Mouse (Mus musculus) liver, embryonic 12.5 days (tissue): Measurements from ENCODE around the gene Itgad. TPM values are rescaled to one million over a fixed set of nuclear protein-coding genes. Genes with fewer than 3 reads are reported as not detected.
A peak's percentile ranks its signal among the peaks of the same experiment; 100 is the strongest.

Source experiments
- ATAC-seq: fragments of 200-750 bp; cut with Nextera tagmentation; 2 replicates; pipeline ENCODE4 v1.8.0; 2017; ENCODE audit warnings: moderate number of reproducible peaks, mild to moderate bottlenecking, moderate library complexity
- H3K27ac ChIP-seq: fragments of 300-500 bp; sonication (generic); 2 replicates; pipeline ENCODE4 v1.5.1; 2016; ENCODE audit warnings: mild to moderate bottlenecking
- H3K27me3 ChIP-seq: fragments of 300-500 bp; sonication (generic); replicated peaks from 2 replicates; pipeline ENCODE4 v1.6.1; 2016; ENCODE audit warnings: mild to moderate bottlenecking, moderate library complexity
- H3K36me3 ChIP-seq: fragments of 300-500 bp; sonication (generic); 2 replicates; pipeline ENCODE4 v1.6.1; 2016; ENCODE audit warnings: mild to moderate bottlenecking, moderate library complexity
- H3K4me1 ChIP-seq: fragments of 300-500 bp; sonication (generic); 2 replicates; pipeline ENCODE4 v1.6.1; 2016
- H3K4me2 ChIP-seq: fragments of 300-500 bp; sonication (generic); 2 replicates; pipeline ENCODE4 v1.6.1; 2016; ENCODE audit warnings: mild to moderate bottlenecking, moderate library complexity
- H3K4me3 ChIP-seq: fragments of 300-500 bp; sonication (generic); 2 replicates; pipeline ENCODE4 v1.5.1; 2016; ENCODE audit warnings: mild to moderate bottlenecking, moderate library complexity
- H3K9ac ChIP-seq: fragments of 300-500 bp; sonication (generic); 2 replicates; pipeline ENCODE4 v1.6.1; 2016; ENCODE audit warnings: mild to moderate bottlenecking, moderate library complexity
- H3K9me3 ChIP-seq: fragments of 300-500 bp; sonication (generic); replicated peaks from 2 replicates; pipeline ENCODE4 v1.6.1; 2016; ENCODE audit warnings: mild to moderate bottlenecking, moderate library complexity
- WGBS: fragments of 180-500 bp; shearing (Covaris S2); methylation state at CpG from one replicate; pipeline ENCODE4 v1.1.7; 2016; ENCODE audit not compliant: insufficient replicate concordance; 5-methylcytosine and 5-hydroxymethylcytosine counted together
- polyA plus RNA-seq: library from polyadenylated mRNA; unstranded; fragments of >200 nt; fragmentation: Nextera tagmentation; extraction: Ambion mirVana; gene quantifications from 2 replicates; pipeline ENCODE4 v1.2.1, GENCODE M21; 2016

The Itgad gene
- polyA plus RNA-seq, 1 experiment from 2014 or later: not detected

GRCm38 (mm10) chr7:128247443-128247842 is 93.3 kb downstream of the Itgad start:
- Histone ChIP-seq H3K36me3 (peaks cover 29% of the 10 kb centered on the region), H3K4me3 (peak overlapping the region; percentile 59), H3K4me1 (peaks cover 31% of the 10 kb centered on the region), H3K9me3 (no peaks in the 10 kb centered on the region), H3K27me3 (peaks cover 39% of the 10 kb centered on the region), H3K27ac (peak overlapping the region; percentile 63), H3K4me2 (peak overlapping the region; percentile 78), H3K9ac (peak overlapping the region; percentile 72)
- peak; percentile 84 for ATAC-seq
- WGBS: 2% methylated on average over 13 of the region's 13 CpGs

- H3K4me1 ChIP-seq: peaks cover 35% of the 10 kb centered on the region
- H3K9ac ChIP-seq: no peak overlapping the region
- WGBS: 78% methylated on average over 10 of the region's 10 CpGs
- H3K27me3 ChIP-seq: peaks cover 49% of the 10 kb centered on the region
- no peaks in the 10 kb centered on the region for H3K9me3 ChIP-seq
- peak overlapping the region; percentile 78 for H3K4me2 ChIP-seq
- no peak overlapping the region for H3K27ac ChIP-seq
- H3K4me3 ChIP-seq: no peak overlapping the region
- no peak for ATAC-seq
- peaks cover 24% of the 10 kb centered on the region for H3K36me3 ChIP-seq
Measured at GRCm38 (mm10) chr7:128248081-128249042, 94.2 kb downstream of the Itgad start.

GRCm38 (mm10) chr7:128249998-128250397 is 95.8 kb downstream of the Itgad start:
- Histone ChIP-seq H3K9ac (no peak overlapping the region), H3K27ac (no peak overlapping the region), H3K4me2 (no peak overlapping the region), H3K4me1 (peaks cover 35% of the 10 kb centered on the region), H3K9me3 (no peaks in the 10 kb centered on the region), H3K4me3 (no peak overlapping the region), H3K36me3 (peaks cover 15% of the 10 kb centered on the region), H3K27me3 (peaks cover 58% of the 10 kb centered on the region)
- no peak for ATAC-seq
- 57% methylated on average over 5 of the region's 5 CpGs for WGBS

GRCm38 (mm10) chr7:128251946-128252345 is 97.8 kb downstream of the Itgad start:
- H3K27ac ChIP-seq: no peak overlapping the region
- no peak for ATAC-seq
- H3K9ac ChIP-seq: no peak overlapping the region
- no peak overlapping the region for H3K4me2 ChIP-seq
- H3K4me3 ChIP-seq: no peak overlapping the region
- 67% methylated on average over 12 of the region's 12 CpGs for WGBS
- no peaks in the 10 kb centered on the region for H3K9me3 ChIP-seq
- peaks cover 55% of the 10 kb centered on the region for H3K27me3 ChIP-seq
- peaks cover 24% of the 10 kb centered on the region for H3K4me1 ChIP-seq
- H3K36me3 ChIP-seq: peaks cover 12% of the 10 kb centered on the region; the same call in 1 of the 2 replicates

GRCm38 (mm10) chr7:128252609-128253008 is 98.4 kb downstream of the Itgad start:
- peaks cover 18% of the 10 kb centered on the region for H3K4me1 ChIP-seq
- no peak for ATAC-seq
- peaks cover 12% of the 10 kb centered on the region; the same call in 1 of the 2 replicates for H3K36me3 ChIP-seq
- H3K27ac ChIP-seq: no peak overlapping the region
- H3K4me2 ChIP-seq: peak overlapping the region; percentile 43
- no peak overlapping the region for H3K9ac ChIP-seq
- H3K4me3 ChIP-seq: no peak overlapping the region
- WGBS: 27% methylated on average over 24 of the region's 24 CpGs
- H3K27me3 ChIP-seq: peaks cover 62% of the 10 kb centered on the region
- no peaks in the 10 kb centered on the region for H3K9me3 ChIP-seq

- no peak for ATAC-seq
- no peak overlapping the region for H3K4me2 ChIP-seq
- H3K36me3 ChIP-seq: peaks cover 11% of the 10 kb centered on the region; the same call in 1 of the 2 replicates
- H3K4me3 ChIP-seq: no peak overlapping the region
- 48% methylated on average over 2 of the region's 2 CpGs for WGBS
- H3K9me3 ChIP-seq: no peaks in the 10 kb centered on the region
- no peak overlapping the region for H3K9ac ChIP-seq
- H3K27ac ChIP-seq: no peak overlapping the region
- peaks cover 16% of the 10 kb centered on the region for H3K4me1 ChIP-seq
- H3K27me3 ChIP-seq: peaks cover 73% of the 10 kb centered on the region
Measured at GRCm38 (mm10) chr7:128254978-128255377, 100.8 kb downstream of the Itgad start.

- H3K9me3 ChIP-seq: no peaks in the 10 kb centered on the region
- peaks cover 13% of the 10 kb centered on the region for H3K4me1 ChIP-seq
- H3K4me3 ChIP-seq: no peak overlapping the region
- no peak overlapping the region for H3K9ac ChIP-seq
- no peak overlapping the region for H3K4me2 ChIP-seq
- no peak overlapping the region for H3K27ac ChIP-seq
- peaks cover 72% of the 10 kb centered on the region for H3K27me3 ChIP-seq
- WGBS: 71% methylated on average over 5 of the region's 5 CpGs
- peaks cover 7% of the 10 kb centered on the region; the same call in 1 of the 2 replicates for H3K36me3 ChIP-seq
- no peak for ATAC-seq
Measured at GRCm38 (mm10) chr7:128255757-128256156, 101.6 kb downstream of the Itgad start.

- peaks cover 13% of the 10 kb centered on the region for H3K4me1 ChIP-seq
- 59% methylated on average over 5 of the region's 5 CpGs for WGBS
- no peak overlapping the region for H3K4me2 ChIP-seq
- H3K9ac ChIP-seq: no peak overlapping the region
- peaks cover 66% of the 10 kb centered on the region for H3K27me3 ChIP-seq
- peaks cover 7% of the 10 kb centered on the region; the same call in 1 of the 2 replicates for H3K36me3 ChIP-seq
- ATAC-seq: no peak
- no peak overlapping the region for H3K4me3 ChIP-seq
- H3K9me3 ChIP-seq: no peaks in the 10 kb centered on the region
- no peak overlapping the region for H3K27ac ChIP-seq
Measured at GRCm38 (mm10) chr7:128256783-128257334, 102.7 kb downstream of the Itgad start.

- no peaks in the 10 kb centered on the region for H3K9me3 ChIP-seq
- no peak within 1 kb of the TSS for H3K4me3 ChIP-seq
- no peak within 1 kb of the TSS for H3K4me2 ChIP-seq
- H3K4me1 ChIP-seq: peaks cover 16% of the 10 kb centered on the region
- no peaks in the 10 kb centered on the region for H3K36me3 ChIP-seq
- 67% methylated on average over 6 of the region's 6 CpGs for WGBS
- H3K27me3 ChIP-seq: peaks cover 57% of the 10 kb centered on the region
- H3K27ac ChIP-seq: no peak within 1 kb of the TSS
- no peak for ATAC-seq
- H3K9ac ChIP-seq: no peak within 1 kb of the TSS
Measured at GRCm38 (mm10) chr7:128265411-128265810, 111.2 kb downstream of the Itgad start, which contains the start of gene Slc5a2. Gene Slc5a2 (plus strand): TSS chr7:128265657.

GRCm38 (mm10) chr7:128266056-128266455 is 111.9 kb downstream of the Itgad start:
- H3K27ac ChIP-seq: no peak overlapping the region

GRCm38 (mm10) chr7:128267391-128267790 is 113.2 kb downstream of the Itgad start:
- no peak overlapping the region for H3K4me2 ChIP-seq
- H3K4me3 ChIP-seq: no peak overlapping the region
- ATAC-seq: no peak
- 55% methylated on average over 13 of the region's 13 CpGs for WGBS
- no peak overlapping the region for H3K27ac ChIP-seq
- H3K36me3 ChIP-seq: peaks cover 17% of the 10 kb centered on the region
- H3K4me1 ChIP-seq: peaks cover 36% of the 10 kb centered on the region
- H3K9me3 ChIP-seq: no peaks in the 10 kb centered on the region
- peaks cover 52% of the 10 kb centered on the region for H3K27me3 ChIP-seq
- no peak overlapping the region for H3K9ac ChIP-seq

More at GRCm38 (mm10) chr7:128266056-128266455, 111.9 kb downstream of the Itgad start:
- WGBS: 60% methylated on average over 5 of the region's 5 CpGs
- peaks cover 57% of the 10 kb centered on the region for H3K27me3 ChIP-seq
- H3K9me3 ChIP-seq: no peaks in the 10 kb centered on the region
- no peak for ATAC-seq
- H3K4me3 ChIP-seq: no peak overlapping the region
- H3K9ac ChIP-seq: no peak overlapping the region
- H3K4me1 ChIP-seq: peaks cover 23% of the 10 kb centered on the region
- H3K36me3 ChIP-seq: peaks cover 4% of the 10 kb centered on the region
- no peak overlapping the region for H3K4me2 ChIP-seq

GRCm38 (mm10) chr7:128267813-128268212 is 113.6 kb downstream of the Itgad start:
- Histone ChIP-seq H3K4me3 (no peak overlapping the region), H3K9ac (no peak overlapping the region), H3K36me3 (peaks cover 21% of the 10 kb centered on the region), H3K27ac (no peak overlapping the region), H3K4me2 (no peak overlapping the region), H3K27me3 (peaks cover 48% of the 10 kb centered on the region), H3K9me3 (no peaks in the 10 kb centered on the region), H3K4me1 (peaks cover 36% of the 10 kb centered on the region)
- no peak for ATAC-seq
- 74% methylated on average over 7 of the region's 7 CpGs for WGBS
